In the genomic region with DNA sequence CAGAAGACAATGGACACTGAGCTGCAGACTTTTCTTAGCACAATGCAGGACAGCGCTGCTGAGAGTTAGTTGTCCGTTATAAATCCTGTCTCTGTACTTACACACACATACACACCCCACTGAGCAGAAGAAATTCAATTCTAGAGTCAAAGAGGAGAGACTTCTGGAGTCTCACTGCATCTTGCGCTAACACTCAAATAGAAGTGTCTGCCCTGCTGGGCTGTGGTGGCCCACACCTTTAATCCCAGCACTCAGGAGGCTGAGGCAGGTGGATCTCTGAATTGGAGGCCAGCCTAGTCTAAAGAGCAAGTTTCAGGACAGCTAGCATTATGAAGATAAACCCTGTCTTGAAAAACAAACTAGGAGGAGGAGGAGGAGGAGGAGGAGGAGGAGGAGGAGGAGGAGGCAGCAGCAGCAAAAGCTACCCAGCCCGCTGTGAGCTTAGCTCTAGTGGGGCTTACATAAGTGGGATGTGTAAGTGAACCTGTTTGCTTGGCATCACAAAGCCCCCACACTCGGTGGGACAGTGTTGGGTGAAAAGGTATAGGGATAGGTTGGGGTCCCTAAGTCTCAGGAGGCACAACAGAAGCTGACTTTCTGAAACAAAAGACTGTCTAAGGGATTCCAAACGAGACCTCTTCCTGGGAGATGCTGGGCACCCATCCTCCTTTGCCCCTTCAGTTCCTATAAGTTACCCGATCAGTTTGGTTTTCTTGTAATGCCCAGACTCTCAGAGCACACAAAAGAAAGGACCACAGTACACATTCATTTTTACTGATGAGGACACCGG, we compare ENCODE assay signal across 26 mouse cellular contexts. TPM values are rescaled to one million over a fixed set of nuclear protein-coding genes. Genes with fewer than 3 reads are reported as not detected.
"Had no signal": no experiment of that assay in that cellular context is flagged by ENCODE, and none has a peak within 500 bp of the region (broad histone marks: within the 10 kb centered on the region; RNA-seq: fewer than 3 reads in every experiment).

No protein-coding gene starts in this region.

- H3K9ac ChIP-seq: kidney, embryonic 15.5 days; liver, embryonic 13.5 days; neural tube, embryonic 13.5 days had no signal

- H3K9me3 ChIP-seq: kidney, embryonic 15.5 days; liver, embryonic 13.5 days; neural tube, embryonic 13.5 days had no signal

- DNase-seq: kidney, adult 11 months; kidney, adult 8-10 months; kidney, postnatal 10 days; kidney, postnatal 36 days; layer of hippocampus, postnatal 36 days; liver, embryonic 13.5 days; lung, adult 2 months; lung, postnatal 14 days; lung, postnatal 4 days; midbrain, embryonic 14.5 days; right cerebral cortex, postnatal 25 days; spleen, adult 18-20 months; thymus, adult 2 months; thymus, postnatal 14 days; thymus, postnatal 4 days had no signal

- H3K36me3 ChIP-seq: kidney, embryonic 15.5 days; liver, embryonic 13.5 days; neural tube, embryonic 13.5 days had no signal

- H3K4me2 ChIP-seq: kidney, embryonic 15.5 days; liver, embryonic 13.5 days; neural tube, embryonic 13.5 days had no signal

- H3K4me3 ChIP-seq: kidney, embryonic 15.5 days; left cerebral cortex, adult 2 months; liver, embryonic 13.5 days; neural tube, embryonic 13.5 days had no signal

- H3K27ac ChIP-seq: kidney, embryonic 15.5 days; left cerebral cortex, adult 2 months; liver, embryonic 13.5 days; neural tube, embryonic 13.5 days; stomach, postnatal 0 days had no signal

RNA-seq across cellular contexts. Expression of a gene that starts 4.7 kb away (rescaled TPM):
- total RNA-seq: liver, adult 2 months; megakaryocyte progenitor cell, adult 5-6 weeks; megakaryocyte-erythroid progenitor cell, adult 5-6 weeks had no signal
- polyA plus RNA-seq: limb, embryonic 11.5 days; liver, adult 2 months; liver, embryonic 13.5 days; liver, embryonic 16.5 days; lung, adult 2 months; lung, embryonic 16.5 days; neural tube, embryonic 13.5 days; stomach, embryonic 14.5 days; stomach, postnatal 0 days; thymus, adult 2 months had no signal
